Mouse (Mus musculus) gastrocnemius, adult 2 months (tissue): ENCODE measurements at regions not wholly inside any gene's neighbourhood (a gene's known extent, or its start where the extent isn't known, plus 50 kb on each side); places are given as distances from the start of the nearest gene placed in this dataset.

ENCODE experiments used
- DNase-seq: peaks from one replicate; pipeline ENCODE4 v3.0.0; 2022
- H3K27ac ChIP-seq: fragments of 200-600 bp; 2 replicates; pipeline ENCODE4 v1.8.1; 2022; ENCODE audit warnings: mild to moderate bottlenecking
- H3K4me3 ChIP-seq: fragments of 200-600 bp; 2 replicates; pipeline ENCODE4 v1.8.1; 2022; ENCODE audit warnings: mild to moderate bottlenecking, moderate library complexity
- CTCF ChIP-seq: fragments of 200-600 bp; IDR thresholded peaks from 2 replicates; pipeline ENCODE4 v1.8.1; 2022; ENCODE audit warnings: antibody characterized with exemption, mild to moderate bottlenecking, moderate library complexity
- intact Hi-C: fragments of 180-260 bp; cut with DNase I; formaldehyde crosslinking; loops from one replicate; pipeline ENCODE4 v1.15.1; 2025

DNA sequence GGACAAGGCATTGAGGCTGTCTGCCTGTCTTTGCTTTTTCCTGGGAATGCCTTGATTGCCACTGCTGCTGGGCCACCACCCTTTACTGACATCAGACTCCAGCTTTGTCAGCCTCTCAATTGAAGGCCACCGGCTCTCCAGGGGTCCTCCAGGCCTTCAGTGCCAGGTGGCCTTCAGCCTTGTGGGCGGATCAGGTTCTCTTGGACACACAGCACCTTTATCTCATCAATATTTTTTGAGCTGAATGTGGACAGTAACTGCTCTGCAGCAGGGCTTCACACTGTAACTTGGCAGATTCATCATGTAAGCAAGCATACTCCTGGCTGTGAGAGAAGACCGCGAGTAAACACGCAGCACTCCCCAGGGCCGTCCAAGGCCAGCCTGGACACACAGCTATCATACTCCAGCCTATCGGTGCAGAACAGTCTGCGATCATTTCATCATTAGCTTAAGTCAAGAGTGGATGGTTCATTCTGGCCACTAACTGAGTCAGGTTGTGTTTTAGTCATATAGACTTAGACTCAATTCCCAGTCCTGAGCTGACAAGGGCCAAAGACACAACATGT, 75.9 kb upstream of the Ctnnb1 start:
- intact Hi-C loops = loop anchor here (2.0 to 5.0 kb wide), 2 partner anchors 74 to 79 kb away; no protein-coding TSS in a partner anchor
- DNase-seq = no peak
- no peak for TF ChIP-seq CTCF

DNA sequence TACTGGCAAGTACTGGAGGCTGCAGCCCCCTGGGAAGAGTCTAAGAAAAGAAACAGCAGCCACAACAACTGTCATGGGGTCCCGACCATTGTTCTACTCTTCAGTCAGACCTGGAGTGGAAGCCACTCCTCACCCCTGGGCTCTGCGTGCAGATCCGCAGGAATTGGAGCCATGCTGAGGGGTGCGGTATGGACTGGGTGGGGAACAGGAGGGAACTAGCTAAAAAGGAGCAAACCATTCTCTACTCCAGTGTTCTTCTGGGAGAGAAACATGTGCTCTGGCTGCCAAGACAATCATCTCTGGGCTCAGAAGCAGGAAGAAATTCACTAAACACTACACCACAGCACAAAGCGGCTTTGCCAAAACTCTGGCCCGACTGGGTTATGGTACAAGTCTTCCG, 74.7 kb upstream of the Ctnnb1 start:
- DNase-seq = peak; percentile 42
- no peak for TF ChIP-seq CTCF
- intact Hi-C loops = loop anchor here (5.0 kb wide), 1 partner anchor 78 kb away; no protein-coding TSS in a partner anchor
- Histone ChIP-seq H3K27ac (peak overlapping the region; percentile 83), H3K4me3 (no peak overlapping the region)

More for the DNA sequence above, 75.9 kb upstream of the Ctnnb1 start:
- no peak overlapping the region for H3K4me3 ChIP-seq
- H3K27ac ChIP-seq = peak overlapping the region; percentile 83

DNA sequence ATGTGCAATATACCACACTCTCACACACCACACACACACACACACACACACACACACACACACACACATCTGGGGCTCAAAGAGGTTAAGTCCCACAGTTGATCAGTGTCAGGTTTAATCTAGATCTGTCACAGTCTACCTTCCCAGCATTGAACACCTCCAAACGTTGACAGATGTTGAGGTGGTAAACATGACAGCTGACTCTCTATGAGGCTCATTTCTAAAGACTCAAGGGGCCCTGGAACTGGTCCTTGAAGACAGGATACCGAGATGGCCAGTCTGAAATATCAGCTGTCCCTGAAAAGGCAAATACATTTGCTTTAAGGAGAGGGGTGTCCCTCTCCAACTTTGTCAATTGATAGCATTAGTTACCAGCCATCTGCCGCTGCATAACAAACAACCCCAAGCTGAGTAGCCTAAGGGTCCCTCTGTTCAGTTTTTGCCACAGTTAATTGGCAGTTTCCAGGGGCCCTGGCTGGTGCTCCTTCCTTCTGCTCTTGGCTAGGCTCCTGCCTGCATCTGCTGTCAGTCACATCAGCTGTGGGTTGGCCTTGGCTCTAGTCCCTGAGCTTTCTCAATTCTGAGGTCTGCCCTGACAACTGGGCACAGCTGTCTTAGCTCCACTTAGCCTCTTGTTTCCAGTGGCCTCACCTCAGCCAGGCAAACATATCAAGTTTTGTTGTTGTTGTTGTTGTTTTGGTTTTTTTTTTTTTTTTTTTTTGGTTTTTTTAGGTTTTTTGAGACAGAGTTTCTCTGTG, 73.5 kb upstream of the Ctnnb1 start:
- DNase-seq = peak; percentile 43
- peak overlapping the region; percentile 62 for H3K27ac ChIP-seq
- no peak overlapping the region for H3K4me3 ChIP-seq
- TF ChIP-seq CTCF = no peak
- intact Hi-C loops = no loop called here

DNA sequence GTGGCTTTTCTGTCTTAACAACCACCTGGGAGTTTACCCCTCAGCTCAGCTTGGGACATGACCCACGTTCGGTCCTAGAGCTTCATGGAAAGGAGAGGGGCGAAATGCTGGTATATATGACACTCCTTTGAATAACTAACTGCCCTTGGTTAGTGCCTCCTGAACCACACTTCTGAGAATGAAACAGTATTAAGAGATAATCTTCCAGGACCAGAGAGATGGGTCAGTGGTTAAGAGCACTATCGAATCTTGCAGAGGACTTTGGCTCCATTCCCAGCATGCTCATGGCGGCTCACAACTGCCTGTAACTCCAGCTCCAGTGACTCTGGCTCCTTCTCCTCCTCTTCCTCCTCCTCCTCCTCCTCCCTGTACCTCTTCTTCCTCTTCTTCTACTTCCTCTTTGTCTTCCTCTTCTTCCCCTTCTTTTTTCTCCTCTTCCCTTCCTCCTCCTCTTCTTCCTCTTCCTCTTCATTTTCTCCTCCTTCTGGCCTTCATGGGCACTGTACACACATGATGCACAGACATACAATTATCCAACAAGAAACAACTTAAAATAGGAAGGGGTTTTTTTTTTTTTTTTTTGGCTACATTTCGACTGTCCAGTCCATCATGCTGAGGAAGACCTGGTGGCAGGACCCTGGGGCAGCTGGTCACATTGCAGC, 71.0 kb upstream of the Ctnnb1 start:
- Histone ChIP-seq H3K27ac (no peak overlapping the region), H3K4me3 (no peak overlapping the region)
- DNase-seq = no peak
- TF ChIP-seq CTCF = no peak
- intact Hi-C loops = no loop called here

DNA sequence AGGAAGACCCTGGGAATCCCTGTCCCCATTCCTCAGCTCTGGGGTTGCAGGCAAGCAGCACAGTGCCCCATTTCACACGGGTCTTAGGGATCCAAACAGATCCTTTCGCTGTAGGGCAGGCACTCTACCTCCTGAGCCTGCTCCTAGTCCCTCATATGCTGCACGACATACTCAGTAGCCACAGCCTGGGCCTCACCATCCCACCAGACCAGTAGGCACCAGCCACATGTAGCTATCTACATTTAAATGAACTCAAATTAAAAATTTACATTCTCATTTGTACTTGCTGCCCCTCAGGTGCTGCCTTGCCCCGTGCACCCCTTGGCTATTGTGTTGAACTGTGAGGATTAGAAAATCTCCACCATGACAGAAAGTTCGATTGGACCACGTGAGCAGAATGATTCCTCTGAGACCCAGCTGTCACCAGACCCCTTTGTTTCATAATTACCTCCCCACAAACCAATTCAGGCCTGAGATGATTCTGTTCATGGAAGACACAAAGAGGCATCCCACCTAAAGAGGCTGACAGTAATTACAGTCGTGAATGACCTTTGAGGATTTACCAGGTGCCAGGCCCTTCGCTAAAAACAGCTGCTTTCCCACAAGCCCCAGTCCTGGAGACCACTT, 67.9 kb upstream of the Ctnnb1 start:
- intact Hi-C loops = no loop called here
- TF ChIP-seq CTCF = no peak
- no peak overlapping the region for H3K4me3 ChIP-seq
- no peak overlapping the region for H3K27ac ChIP-seq
- no peak for DNase-seq

DNA sequence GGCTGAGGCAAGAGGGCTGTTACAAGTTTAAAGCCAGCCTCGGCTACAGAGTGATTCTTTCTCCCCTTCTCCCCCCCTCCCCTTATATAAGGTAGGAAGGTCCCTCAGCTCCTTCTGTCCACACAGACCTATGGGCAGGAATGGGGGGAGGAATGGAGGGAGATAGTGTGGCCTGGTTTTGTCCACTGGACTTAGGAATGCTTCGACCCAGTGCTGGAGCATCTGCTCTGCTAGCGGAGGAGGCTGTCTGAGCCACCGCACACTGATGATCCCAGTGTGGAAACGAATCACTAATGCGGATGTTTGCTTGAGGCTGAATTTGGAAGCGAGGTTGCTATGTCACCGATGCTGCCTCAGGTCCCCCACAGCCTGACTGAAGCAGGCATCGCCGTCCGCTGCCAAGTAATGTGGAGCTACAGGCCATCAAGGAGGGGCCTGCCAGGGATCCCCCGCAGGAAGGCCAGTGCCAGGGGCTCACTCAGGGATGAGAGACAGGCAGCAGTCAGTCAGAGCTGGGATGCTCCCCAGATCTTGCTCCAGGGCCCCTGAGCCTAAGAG, 67.1 kb upstream of the Ctnnb1 start:
- no peak overlapping the region for H3K4me3 ChIP-seq
- intact Hi-C loops = no loop called here
- no peak for DNase-seq
- no peak overlapping the region for H3K27ac ChIP-seq
- TF ChIP-seq CTCF = no peak

DNA sequence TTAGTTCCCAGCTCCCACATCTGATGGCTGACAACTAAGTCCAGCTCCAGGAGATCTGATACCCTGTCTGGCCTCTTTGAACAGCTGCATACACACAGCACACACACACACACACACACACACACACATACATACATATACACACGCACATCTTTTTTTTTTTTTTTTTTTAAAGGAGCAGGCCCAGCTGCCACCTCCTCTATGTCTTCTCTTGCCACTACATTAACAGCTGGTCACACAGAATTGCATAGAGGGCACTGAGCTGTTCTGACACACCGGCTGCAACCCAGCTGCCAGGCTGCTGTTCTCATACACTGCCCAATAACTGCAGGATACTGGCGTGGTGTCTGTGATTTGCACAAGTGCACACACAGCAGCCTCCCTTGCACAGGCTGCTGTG, 64.6 kb upstream of the Ctnnb1 start:
- intact Hi-C loops = no loop called here
- no peak for TF ChIP-seq CTCF
- no peak overlapping the region for H3K4me3 ChIP-seq
- no peak for DNase-seq
- H3K27ac ChIP-seq = no peak overlapping the region

DNA sequence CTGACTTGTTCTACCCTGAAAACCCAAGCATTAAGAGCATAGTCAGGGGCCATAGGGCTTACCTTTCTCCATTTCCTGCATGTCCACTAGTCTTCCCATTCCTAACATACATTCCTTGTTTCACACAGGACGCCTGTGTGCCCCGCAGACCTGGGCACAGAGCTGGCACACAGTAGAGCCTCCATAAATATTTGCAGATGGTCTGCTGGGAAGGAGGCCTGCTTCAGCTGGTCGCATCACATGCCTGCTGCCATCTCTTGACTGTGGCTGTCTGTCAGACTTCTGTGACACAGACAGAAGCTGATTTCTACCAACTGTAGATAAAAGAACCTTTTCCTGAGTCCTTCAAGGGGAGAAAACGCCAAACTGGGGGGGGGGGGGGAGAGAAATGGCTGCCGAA, 62.8 kb upstream of the Ctnnb1 start:
- intact Hi-C loops = no loop called here
- H3K4me3 ChIP-seq = no peak overlapping the region
- H3K27ac ChIP-seq = no peak overlapping the region
- DNase-seq = no peak
- no peak for TF ChIP-seq CTCF

DNA sequence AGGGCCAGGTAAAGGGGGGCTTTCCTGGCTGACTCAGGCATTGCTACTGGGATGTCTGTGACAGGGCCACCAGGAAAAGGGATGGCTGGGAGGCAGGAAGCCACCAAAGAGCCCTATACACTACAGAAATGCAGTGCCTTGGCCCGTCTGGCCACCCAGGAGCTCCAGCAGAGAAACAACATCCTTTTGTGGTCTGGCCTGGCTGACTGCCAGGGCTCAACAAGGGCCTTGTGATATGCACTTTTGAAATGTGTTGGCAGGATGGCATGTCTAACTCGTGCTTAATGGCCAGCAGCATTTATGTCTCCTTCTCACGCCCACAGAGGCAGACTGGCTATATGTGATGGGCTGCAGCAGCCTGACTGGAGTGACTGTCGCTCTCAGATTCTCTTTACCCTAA, 62.3 kb upstream of the Ctnnb1 start:
- no peak for DNase-seq
- intact Hi-C loops = no loop called here
- TF ChIP-seq CTCF = no peak
- no peak overlapping the region for H3K27ac ChIP-seq
- no peak overlapping the region for H3K4me3 ChIP-seq

DNA sequence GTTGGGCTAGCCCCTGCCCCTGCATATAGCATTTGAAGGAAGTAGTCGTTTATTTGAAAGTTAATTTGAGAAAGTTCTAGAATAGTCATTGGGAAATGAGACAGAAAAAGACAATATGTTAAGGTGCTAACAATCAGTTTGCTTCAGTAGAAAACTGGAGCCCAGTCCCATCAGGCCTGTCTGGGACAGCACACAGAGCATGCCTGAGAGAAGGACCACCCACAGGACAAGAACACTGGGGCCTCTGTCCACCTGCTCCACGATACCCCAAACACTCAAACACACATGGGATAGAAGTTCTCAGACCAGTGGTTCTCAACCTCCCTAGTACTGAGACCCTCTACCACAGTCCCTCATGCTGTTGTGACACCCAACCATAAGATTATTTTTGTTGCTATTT, 61.2 kb upstream of the Ctnnb1 start:
- TF ChIP-seq CTCF = no peak
- no peak for DNase-seq
- Histone ChIP-seq H3K4me3 (no peak overlapping the region), H3K27ac (no peak overlapping the region)
- intact Hi-C loops = no loop called here

DNA sequence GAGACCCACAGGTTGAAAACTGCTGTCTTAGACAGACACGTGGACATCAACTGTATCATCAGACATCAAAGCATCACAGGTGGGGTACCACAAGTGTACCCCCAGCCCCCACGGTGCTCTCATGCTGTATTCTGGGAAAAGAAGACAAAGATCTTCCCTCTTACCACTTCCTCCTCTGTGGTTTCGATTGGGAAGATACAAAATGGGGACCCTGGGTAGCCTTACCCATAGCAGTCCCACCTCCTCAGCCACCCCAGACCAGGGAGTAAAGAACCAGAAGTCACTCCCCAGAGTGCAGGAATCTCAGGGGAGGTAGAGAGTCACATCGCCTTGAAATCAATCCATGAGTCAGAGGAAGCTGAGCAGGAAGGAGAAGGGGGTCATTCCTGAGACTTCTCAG, 60.7 kb upstream of the Ctnnb1 start:
- intact Hi-C loops = no loop called here
- DNase-seq = no peak
- no peak for TF ChIP-seq CTCF
- no peak overlapping the region for H3K4me3 ChIP-seq
- H3K27ac ChIP-seq = no peak overlapping the region

DNA sequence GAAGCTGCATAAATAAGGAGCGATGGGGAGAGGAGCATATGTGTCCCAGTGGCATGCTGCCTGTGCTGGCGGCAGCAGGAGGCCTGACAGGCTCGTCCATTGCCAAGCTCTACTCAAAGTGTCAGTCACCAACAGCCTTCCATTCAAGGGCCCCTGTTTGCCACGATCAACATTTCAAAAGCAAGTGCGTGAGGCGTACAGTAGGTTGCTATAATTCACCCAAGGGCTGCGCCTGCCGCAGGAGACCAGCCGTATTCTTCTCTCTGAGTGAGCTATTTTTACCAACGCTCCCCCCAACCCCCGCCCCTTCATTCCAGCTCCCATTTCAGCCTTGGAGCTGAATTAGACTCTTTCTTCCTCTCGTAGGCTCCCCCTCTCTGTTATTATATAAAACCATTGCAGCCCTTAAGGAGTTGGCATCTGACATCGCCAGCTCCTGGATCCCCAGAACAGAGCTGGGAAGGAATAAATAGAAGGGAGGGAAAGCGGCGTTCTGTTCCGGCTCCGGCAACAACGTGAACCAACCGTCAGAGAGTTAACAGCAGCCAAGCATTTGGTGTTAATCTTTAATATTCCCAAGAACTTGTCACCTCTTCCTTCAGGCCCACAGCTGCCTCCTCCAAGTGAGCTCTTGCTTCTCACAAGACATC, 59.5 kb upstream of the Ctnnb1 start:
- intact Hi-C loops = no loop called here
- peak overlapping the region; percentile 56 for H3K4me3 ChIP-seq
- peak overlapping the region; percentile 59 for H3K27ac ChIP-seq
- no peak for TF ChIP-seq CTCF
- peak; percentile 32 for DNase-seq
